Mouse (Mus musculus) T-helper 2 cell (primary cell): ENCODE results near the gene Magel2.

ENCODE experiments used
- in situ Hi-C: fragments of 300-600 bp; cut with MboI, MseI; formaldehyde crosslinking; loops from one replicate; pipeline ENCODE4 v1.15.1; 2025; ENCODE audit warnings: high pct_unique_total_duplicates

The Magel2 gene

DNA sequence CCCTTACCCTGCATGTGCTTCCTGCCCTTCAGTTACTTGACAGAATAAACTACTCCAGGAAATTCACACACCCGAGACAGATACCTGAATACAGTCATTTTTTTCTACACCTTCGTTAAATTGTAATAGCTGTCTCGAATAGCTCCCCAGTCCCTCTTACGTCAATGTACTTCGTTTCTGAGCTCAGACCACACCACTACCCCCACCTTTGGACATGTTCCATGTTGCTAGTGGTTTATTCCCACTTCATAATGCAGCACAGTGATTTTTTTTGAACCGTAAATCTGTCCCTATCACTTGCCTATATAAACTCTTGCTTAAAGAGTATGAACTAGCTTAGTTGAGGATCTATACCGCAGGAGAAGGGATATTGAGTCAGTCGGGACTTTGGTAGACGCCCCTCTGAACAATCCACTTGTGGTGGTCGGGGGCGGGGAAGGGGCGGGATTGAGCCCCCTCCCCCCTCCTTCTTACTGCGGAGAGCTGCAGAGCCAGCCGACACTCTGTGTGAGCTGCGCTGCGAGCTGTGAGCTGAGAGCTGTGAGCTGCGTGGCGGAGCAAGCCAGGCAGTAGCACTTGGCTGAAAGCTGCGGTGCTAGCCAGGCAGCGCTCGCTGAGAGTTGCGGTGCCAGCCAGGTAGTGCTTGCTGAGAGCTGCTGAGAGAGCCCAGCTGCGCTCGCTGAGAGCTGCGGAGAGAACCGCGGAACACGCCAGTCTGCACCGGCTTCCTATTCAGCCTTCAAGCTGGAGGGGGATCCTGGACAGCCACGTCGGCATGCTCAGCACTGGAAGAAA is at the start of gene Magel2:
TSS of gene Magel2 (plus strand) at position 501 of the 795 bp plus-strand sequence.
- in situ Hi-C loops, result no loop called here

DNA sequence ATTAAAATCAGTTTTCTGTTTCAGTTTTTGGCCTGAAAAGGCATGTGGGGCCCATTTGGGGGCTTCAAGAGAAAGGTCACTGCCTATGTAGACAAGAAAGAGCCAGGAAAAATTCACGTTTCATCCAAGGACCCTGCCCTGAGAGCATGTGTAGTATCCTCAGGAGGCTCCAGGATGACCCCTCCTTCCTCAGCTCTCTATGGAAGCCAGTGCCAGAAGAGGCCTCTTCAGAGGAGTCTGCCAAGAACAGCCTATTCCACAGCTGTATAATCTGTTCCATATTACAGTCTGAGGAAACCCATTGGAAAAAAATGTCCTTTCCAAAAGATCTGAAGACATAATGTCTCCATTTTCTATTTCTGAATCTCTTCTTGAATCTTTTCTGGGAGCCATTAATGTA is 31.4 kb upstream of the Magel2 start:
- in situ Hi-C loops, result no loop called here

DNA sequence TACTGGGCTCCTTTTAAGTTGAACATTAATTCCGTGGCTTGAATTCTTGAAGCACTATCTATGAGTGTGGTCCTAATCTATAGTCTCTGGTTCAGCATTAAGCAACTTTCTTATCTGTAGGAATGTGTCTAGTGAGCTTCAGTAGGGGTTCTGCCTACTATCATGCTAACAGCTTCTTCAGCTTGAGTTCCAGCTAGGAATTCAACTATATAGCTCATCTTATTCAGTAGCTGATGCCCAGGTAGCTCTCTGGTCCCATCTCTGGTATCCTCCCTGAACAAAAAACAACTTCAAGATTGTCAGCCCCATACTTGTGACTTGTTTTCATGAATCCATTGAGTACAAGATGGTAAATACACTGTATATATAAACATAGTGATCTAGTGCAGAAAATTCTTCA is 30.5 kb upstream of the Magel2 start, which contains the start of gene Ndn:
TSS of gene Ndn (plus strand) at position 301 of the 400 bp plus-strand sequence.
- in situ Hi-C loops, result no loop called here

DNA sequence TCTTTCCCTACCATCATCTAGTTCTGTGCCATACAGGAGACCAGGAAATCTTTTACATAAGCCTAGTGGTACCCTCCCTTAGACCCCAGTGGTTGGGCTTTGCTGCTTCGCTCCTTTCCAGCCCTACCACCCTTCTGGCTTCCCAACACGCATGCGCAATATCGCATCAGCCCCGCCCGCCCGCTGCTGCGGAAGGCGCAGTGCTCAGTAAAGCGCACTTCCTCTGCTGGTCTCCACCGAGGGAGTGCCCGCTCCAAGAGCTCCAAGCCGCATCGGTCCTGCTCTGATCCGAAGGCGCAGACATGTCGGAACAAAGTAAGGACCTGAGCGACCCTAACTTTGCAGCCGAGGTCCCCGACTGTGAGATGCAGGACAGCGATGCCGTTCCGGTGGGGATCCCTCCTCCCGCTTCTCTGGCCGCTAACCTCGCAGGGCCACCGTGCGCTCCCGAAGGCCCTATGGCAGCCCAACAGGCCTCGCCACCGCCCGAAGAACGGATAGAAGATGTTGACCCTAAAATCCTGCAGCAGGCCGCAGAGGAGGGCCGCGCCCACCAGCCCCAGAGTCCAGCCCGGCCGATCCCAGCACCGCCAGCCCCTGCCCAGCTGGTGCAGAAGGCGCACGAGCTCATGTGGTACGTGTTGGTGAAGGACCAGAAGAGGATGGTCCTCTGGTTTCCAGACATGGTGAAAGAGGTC is 28.6 kb upstream of the Magel2 start:
- in situ Hi-C loops, result no loop called here

DNA sequence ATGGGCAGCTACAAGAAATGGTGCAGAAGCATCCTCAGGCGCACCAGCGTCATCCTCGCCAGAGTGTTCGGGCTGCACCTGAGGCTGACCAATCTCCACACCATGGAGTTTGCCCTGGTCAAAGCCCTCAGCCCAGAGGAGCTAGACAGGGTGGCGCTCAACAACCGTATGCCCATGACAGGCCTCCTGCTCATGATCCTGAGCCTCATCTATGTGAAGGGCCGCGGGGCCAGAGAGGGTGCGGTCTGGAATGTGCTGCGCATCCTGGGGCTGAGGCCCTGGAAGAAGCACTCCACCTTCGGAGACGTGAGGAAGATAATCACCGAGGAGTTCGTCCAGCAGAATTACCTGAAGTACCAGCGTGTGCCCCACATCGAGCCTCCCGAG is 28.0 kb upstream of the Magel2 start:
- in situ Hi-C loops, result no loop called here

DNA sequence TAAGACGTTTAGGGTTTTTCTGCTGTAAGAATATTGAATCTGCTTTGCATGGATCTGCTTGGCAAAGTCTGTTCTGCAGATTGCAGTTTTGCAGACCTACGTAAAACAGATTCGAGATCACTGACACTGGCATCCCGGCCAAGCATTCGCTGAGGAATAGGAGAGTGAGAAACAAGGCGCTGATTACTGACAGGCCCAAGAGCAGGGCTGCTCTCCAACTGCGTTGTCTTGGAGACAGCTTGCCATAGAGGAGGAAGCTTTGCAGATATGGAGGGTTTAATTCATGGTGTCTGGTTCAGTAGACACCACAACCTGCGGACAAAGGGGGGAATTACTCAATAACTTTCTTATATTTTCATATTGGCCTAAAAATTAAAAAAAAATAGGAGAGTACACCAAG is 25.5 kb upstream of the Magel2 start:
- in situ Hi-C loops, result loop anchor here (10.0 kb wide), 1 partner anchor 384 kb away; no protein-coding TSS in a partner anchor

DNA sequence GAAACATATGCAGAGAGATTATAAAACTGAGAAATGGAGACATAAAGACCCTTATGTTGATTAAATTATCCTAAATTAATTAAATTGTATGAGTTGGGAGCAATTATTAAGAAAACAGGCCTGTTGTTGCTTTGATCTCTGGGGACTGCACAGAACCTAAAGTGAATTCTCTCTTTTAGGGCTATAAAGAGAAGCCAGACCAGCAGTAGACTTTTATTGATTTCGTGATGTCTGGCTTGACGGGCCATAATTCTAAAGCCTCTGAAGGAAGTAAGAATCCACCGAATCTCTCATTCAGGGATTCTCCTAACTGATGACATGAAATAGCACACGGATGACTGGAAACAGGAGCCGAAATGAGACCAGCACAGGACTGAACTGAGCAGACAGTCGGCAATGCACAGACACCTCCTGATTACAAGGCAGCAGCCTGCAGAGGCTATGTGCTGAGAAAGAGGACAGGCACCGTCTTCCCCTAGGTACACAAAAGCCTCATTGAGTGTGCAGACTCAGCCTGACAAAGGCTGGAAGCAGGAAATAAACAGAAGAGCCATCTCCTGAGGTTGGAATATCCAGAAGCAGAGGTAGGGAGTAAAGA is 11.7 kb upstream of the Magel2 start:
- in situ Hi-C loops, result no loop called here

DNA sequence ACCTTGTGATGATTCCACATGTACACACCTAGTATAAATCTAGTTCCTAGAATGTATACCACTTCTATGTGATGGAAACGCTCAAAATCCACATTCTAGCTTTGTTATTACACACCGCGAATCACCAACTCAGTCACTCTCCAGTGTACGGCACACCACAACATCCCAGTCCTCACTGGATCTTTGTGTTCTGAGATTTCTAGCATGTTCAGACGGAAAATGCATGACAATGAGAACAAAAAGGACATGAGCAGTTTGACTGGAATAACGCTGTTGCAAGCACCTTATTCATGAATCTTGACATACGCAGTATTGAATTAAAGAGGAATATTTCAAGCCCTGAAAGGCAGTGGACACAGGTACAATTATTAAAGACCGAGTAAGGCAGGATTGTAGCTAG is 10.1 kb upstream of the Magel2 start:
- in situ Hi-C loops, result no loop called here

DNA sequence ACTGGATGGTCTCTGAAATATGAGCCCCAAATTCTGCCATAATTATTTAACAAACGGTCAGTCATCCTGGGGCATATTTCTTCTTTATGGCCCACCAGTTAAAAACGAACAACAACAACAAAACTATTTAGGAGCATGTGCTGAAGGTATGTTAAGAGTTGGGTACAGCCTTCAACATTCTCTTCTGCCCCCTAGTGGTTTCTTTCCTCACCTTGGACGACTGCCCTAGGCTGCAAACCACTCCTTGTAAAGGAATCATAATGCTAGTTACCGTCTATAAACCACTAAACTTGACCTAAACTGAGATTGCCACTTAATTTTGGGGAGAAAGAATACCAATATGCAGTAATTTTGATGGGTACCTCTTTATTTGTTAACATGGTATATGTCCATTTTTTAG is 1.2 kb upstream of the Magel2 start:
- in situ Hi-C loops, result no loop called here

DNA sequence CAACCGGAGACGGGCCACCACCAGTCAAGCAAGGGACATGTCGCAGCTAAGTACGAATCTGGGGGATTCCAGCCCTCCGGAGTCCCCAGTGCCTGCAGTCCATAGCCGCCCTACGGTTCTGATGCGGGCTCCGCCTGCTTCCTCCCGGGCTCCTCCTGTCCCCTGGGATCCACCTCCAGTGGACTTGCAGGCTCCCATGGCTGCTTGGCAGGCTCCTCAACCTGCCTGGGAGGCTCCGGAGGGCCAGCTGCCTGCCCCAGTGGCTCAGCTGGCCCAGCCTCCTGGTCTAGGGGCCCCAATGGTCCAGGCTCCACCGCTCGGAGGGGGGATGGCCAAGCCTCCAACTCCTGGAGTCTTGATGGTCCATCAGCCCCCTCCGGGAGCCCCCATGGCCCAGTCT is 503 bp downstream of the Magel2 start:
- in situ Hi-C loops, result no loop called here

DNA sequence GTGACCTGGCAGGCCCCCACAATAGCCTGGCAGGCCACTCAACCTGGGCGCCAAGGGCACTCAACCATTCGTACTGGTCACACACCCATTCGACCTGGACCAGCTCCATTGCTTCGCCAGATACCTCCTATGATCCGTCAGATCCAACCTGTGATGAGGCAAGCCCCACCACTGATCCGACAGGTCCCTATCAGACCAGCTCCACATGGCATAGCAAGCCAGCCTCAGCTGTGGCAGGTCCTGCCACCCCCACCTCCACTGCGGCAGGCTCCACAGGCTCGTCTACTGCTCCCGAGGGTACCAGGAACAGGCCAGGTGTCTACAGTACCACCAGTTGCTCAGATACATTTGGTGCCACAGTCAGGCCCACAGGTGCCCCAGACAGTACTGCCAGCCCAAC is 1.7 kb downstream of the Magel2 start:
- in situ Hi-C loops, result no loop called here

DNA sequence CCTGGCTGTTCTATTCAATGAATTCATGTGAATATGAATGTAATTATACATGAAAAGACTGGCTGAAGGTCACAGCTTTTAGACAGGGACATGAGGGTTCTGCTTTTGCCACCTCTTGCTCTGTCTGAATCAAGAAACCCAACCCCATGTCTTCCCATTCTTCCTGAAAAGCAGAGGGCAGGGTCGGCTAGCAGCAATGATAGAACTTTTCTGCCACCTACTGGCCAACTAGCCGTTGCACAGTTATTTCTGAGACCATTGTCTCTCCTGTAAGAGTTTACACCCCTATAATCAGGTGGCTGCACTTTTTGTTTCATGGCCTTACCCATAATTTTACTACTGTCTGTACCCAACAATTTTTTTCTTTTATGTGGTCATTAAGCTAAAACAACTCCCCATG is 5.6 kb downstream of the Magel2 start:
- in situ Hi-C loops, result no loop called here

DNA sequence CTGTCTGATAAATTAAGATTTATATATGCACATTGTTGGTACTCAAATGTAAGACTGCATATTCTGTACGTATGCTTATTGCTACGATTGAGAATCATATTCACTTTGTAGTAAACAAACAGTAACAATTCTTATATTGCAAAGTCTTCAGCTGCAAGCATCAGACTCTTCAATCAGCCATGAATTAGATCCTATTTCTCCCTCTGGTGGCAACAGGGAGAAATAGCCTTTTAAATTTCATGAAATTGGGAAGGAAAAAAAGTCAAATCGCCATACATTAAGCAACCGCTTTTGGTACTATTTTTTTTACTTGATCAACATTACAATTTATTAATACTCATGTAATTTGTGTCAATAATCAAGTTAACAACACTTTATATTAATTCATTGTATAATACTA is 11.5 kb downstream of the Magel2 start:
- in situ Hi-C loops, result no loop called here

DNA sequence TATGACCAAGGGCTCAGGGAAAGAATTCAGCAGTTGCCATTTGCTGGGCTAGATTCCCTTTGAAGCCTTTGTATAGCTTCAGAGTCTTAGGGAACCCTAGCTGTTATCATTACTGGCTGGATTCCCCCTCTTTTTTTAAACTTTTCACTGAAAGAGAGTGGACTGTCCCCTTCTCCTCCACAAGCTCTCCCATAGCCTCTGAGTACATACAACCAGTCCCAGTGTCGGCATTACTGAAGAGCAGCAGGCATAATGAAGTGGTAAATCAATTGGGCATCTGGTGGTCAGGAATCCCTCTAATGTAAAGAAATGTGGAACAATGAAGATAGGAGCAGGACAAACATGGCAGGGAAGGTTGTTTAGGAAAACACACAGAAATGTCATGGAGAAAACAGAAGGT is 15.4 kb downstream of the Magel2 start:
- in situ Hi-C loops, result loop anchor here (10.0 kb wide), 2 partner anchors 1787 to 1907 kb away; no protein-coding TSS in a partner anchor

DNA sequence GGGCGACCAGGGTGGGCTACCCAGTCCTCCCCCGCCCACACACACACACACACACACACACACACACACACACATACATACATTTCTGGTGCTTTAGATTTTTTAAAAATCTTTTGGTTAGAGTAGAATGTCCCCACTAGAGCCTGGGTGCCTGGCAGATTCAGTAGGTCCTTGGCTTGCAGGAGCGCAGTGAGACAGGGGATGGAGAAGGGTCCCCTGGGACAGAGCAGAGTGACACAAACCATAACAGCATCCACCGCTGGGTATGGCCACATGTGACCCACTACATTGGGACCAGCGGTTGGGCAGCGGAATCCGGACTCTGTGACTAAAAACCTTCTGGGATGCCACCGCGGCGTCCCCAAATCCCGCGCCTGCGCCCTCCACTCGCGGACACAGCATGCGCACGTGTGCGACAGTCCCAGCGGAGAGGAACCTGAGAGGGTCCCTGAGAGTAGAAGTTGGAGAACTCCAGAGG is 29.8 kb downstream of the Magel2 start:
- in situ Hi-C loops, result no loop called here

DNA sequence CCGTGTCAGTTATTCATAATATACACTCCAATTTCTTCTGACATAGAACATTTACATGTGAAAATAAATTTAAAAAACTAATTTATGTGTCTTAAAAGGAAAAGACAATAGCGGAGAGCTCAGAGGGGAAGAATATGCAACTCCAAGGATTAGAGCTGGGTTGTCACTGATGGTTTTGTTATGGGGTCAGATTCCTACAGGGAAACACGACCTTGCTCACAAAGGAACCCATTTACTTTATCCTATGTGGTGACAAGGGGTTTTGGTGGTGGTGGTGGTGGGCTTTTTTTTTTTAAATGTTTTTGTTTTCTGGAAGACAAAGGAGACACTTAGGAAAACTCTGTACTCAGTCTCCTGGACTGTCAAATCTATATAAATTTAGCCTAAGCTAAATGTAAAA is 31.0 kb downstream of the Magel2 start:
- in situ Hi-C loops, result no loop called here

DNA sequence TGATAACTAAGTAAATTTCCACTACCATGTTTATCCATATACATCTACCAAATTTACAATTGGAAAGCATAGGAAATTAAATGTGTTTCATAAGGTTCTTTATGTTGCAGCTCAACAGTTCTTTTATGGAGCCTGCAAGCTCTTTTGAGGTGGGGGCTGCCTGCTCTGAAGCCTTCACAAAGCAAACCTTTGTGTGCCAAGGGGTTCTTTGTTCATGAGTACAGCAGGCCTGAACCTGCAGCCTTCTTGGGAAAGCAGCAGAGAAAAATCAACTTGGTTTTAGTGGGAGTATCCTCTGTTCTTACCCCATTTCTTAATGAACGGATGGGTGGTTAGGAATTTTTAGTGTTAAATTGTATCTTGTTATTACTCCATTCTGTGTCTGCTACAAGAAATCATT is 38.4 kb downstream of the Magel2 start:
- in situ Hi-C loops, result no loop called here

DNA sequence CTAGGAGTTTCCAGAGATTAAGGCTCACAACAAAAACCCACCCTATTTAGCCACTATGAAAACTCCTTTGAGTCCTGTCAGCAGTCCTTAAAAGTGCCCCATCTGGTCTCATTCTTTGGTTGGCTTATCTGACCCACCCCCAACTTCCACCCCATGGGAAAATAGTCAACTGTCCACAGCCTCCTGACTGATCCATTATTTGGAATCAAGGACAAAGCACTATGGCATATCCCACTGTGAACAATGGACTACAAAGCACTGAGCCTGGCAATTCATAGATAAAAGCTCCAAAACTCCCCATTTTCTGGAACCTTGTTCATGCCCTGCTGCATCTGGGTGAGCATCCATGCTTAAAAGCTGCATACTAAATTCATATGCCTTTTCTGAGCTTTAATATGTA is 39.4 kb downstream of the Magel2 start:
- in situ Hi-C loops, result no loop called here

DNA sequence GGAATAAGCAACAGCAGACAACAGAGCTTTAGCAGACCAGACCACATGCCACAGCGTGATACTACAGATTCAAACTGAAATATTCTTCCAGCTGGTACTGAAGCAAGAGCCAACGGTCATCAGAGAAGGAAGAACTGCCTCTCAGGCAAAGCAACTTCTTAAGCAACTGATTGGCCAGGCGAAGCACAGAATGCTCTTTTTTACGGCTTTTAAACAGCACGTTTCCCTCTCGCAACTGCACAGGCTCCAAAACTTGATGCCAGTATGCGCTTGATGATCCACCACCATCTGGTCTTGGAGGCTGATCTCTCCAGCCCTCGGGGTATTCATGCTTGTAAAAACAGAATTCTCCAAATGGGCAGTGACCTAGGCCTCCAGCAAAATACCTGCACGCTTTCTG is 41.5 kb downstream of the Magel2 start:
- in situ Hi-C loops, result no loop called here

DNA sequence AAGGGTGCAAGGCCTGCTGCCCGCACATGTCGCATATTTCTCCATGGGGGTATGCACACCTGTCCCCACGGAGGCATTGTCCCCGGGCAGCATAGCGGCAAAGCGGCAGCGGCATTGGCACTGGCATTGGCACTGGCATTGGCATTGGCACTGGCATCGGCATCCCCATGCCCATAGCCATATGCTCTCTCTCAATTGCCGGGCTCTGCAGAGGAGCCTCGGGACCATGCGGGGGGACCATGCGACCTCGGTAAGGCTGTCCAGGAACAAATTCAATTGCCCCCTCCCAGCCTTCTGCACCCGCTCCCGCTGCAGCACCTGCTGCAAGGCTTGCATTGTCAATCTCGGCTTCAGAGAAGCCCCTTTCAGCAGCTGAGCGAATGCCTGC is 42.3 kb downstream of the Magel2 start:
- in situ Hi-C loops, result no loop called here

DNA sequence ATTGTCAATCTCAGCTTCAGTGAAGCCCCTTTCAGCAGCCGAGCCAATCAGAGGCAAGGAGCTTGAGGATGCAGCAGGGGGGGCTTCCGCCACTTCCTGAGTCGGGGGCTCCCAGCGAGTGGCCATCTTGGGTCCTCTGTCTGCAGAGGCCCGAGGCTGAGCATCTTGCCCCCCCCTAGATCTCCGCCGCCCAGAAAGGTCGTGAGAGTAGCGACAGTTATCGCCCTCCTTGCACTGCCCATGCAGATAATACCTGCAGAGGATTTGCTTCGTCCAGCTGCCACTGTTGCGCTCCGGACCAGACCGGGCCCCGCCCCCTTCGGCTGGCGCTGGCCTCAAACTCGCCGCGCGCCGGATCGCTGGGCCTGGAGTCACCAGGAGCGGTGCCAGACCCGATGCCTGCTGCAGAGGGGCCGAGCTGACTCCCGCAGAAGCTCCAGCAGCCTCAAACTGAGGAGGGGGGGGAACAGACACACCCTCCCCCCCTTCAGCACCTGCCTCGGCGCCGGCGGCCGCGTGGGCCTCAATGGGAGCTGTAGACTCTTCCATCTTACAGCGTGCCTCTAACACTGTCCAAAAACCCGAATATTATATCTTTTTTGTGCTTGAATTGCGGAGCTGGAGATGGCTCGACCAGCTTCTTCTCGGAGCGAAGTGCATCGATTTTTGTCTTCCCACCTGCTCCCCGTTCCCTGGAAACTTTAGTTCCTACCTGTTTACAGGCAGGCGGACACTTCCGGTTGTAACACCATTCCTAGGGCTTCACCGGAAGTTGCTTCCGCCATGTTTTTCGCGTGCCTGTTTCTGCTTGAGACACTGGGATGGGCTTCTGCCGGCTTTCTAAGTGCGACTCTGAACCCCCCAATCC is 42.9 kb downstream of the Magel2 start, which contains the start of gene Mkrn3:
TSS of gene Mkrn3 (minus strand) at position 647 of the 868 bp plus-strand sequence.
- in situ Hi-C loops, result no loop called here

DNA sequence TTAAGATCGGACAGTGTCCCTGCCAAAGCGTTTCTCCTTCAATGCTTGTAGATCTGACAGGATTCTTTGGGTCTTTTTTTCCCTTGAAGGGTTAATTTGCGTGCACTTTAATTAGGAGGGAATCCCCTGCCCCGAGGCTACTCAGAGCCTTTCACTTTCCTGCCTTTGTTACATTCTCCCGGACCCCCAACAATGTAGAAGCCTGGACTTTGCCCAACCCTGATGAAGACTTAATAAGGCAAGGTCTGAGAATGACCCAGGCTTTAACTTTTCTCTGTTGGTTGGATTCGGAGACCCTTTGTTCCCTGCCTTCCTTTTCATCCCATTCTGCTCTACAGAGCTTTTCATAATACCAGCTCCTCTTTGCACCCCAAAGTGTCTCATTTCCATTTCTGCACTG is 43.8 kb downstream of the Magel2 start:
- in situ Hi-C loops, result no loop called here
